Comparison of ENCODE assay signal across 1 mouse cellular context in genomic region chr16:92415702-92416118, GRCm38 (mm10).
TF ChIP-seq lines count a peak whose summit lies in the region.

No protein-coding gene starts in this region.

TF ChIP-seq in CH12.LX, 34 proteins besides CTCF, POLR2A, EP300 and RAD21 (continued from another document):
- 0 out of 2 replicates have a peak, but pooled peaks have one; percentile 44 for TF ChIP-seq TCF12 (IDR thresholded peaks at IDR 0.05; ENCODE audit: low read depth, low read length)
- no peak for TF ChIP-seq MXI1 (IDR thresholded peaks at IDR 0.05; ENCODE audit: low read depth, low read length)
- TF ChIP-seq E2F4 (IDR thresholded peaks at IDR 0.05; ENCODE audit: insufficient replicate concordance, low read depth, low read length), result no peak
